Comparison of ENCODE assay signal across 17 mouse cellular contexts in genomic region chr17:71040582-71040880, GRCm38 (mm10). TPM values are rescaled to one million over a fixed set of nuclear protein-coding genes. Genes with fewer than 3 reads are reported as not detected.
DNase-seq lines count a peak whose midpoint lies in the region; ATAC-seq and TF ChIP-seq lines count a peak whose summit lies in the region.
"Had no signal": no experiment of that assay in that cellular context is flagged by ENCODE, and none has a peak within 500 bp of the region (broad histone marks: within the 10 kb centered on the region; RNA-seq: fewer than 3 reads in every experiment).

No protein-coding gene starts in this region.

- H3K79me2 ChIP-seq in MEL (ENCODE audit: control insufficient read depth, insufficient read depth, low read length, poor library complexity): no peaks in the 10 kb centered on the region

- no peak overlapping the region for H3K4me3 ChIP-seq in gastrocnemius, adult 2 months
- no peak overlapping the region for H3K4me3 ChIP-seq in kidney, embryonic 15.5 days (replicated peaks)
- H3K4me3 ChIP-seq in MEL (ENCODE audit: control insufficient read depth in 1 of 2, insufficient read depth in 1 of 2, low read depth in 2 of 2, low read length in 2 of 2): no peak overlapping the region
- H3K4me3 ChIP-seq in limb, embryonic 14.5 days (replicated peaks; ENCODE audit: low read length): no peak overlapping the region
- no peak overlapping the region for H3K4me3 ChIP-seq in hindbrain, embryonic 13.5 days
- H3K4me3 ChIP-seq: forebrain, embryonic 12.5 days; layer of hippocampus, adult 2 months; left cerebral cortex, adult 2 months; liver, embryonic 13.5 days; midbrain, embryonic 15.5 days had no signal

- no peak for TF ChIP-seq RAD21 in MEL (IDR thresholded peaks at IDR 0.05; ENCODE audit: low read depth, low read length)

- intact Hi-C loops in gastrocnemius, adult 2 months (cut with DNase I): no loop called here
- intact Hi-C loops in gastrocnemius, postnatal 36 days (cut with DNase I): no loop called here

- peaks cover 21% of the 10 kb centered on the region for H3K4me1 ChIP-seq in kidney, embryonic 15.5 days
- peaks cover 9 to 12% of the 10 kb centered on the region in 2 experiments for H3K4me1 ChIP-seq in MEL (ENCODE audit: control insufficient read depth in 1 of 2, insufficient read depth in 2 of 2, low read length in 2 of 2)
- H3K4me1 ChIP-seq in limb, embryonic 14.5 days (ENCODE audit: control insufficient read depth, insufficient read depth, low read length): peaks cover 20% of the 10 kb centered on the region
- peaks cover 9% of the 10 kb centered on the region for H3K4me1 ChIP-seq in hindbrain, embryonic 13.5 days (replicated peaks)

- DNase-seq in gastrocnemius, adult 2 months: no peak
- no peak for DNase-seq in gastrocnemius, postnatal 36 days
- no peak for DNase-seq in kidney, adult 11 months
- DNase-seq in MEL (ENCODE audit: low read depth, low spot score): peak; percentile 36
- no peak for DNase-seq in limb, embryonic 14.5 days (ENCODE audit: low spot score)
- no peak for DNase-seq in spleen, postnatal 14 days (ENCODE audit: low spot score in 2 of 2)
- DNase-seq: cerebellum, postnatal 36 days; liver, embryonic 13.5 days; spleen, adult 18-20 months; thymus, postnatal 14 days had no signal

- H3K9ac ChIP-seq in kidney, embryonic 15.5 days: no peak overlapping the region
- H3K9ac ChIP-seq in MEL (ENCODE audit: control insufficient read depth, low read depth, low read length, poor library complexity, severe bottlenecking): no peak overlapping the region
- H3K9ac ChIP-seq in limb, embryonic 14.5 days (ENCODE audit: low read depth, low read length, severe bottlenecking): no peak overlapping the region
- no peak overlapping the region for H3K9ac ChIP-seq in hindbrain, embryonic 13.5 days
- H3K9ac ChIP-seq: forebrain, embryonic 12.5 days; liver, embryonic 13.5 days; midbrain, embryonic 15.5 days had no signal

- no peak for TF ChIP-seq EP300 in MEL (IDR thresholded peaks at IDR 0.05; ENCODE audit: low read depth in 1 of 2, low read length in 2 of 2)

- no peaks in the 10 kb centered on the region for H3K9me3 ChIP-seq in kidney, embryonic 15.5 days (replicated peaks)
- no peaks in the 10 kb centered on the region for H3K9me3 ChIP-seq in MEL (replicated peaks; ENCODE audit: insufficient read depth, low read length)
- no peaks in the 10 kb centered on the region for H3K9me3 ChIP-seq in limb, embryonic 14.5 days (ENCODE audit: control insufficient read depth, low read length)
- H3K9me3 ChIP-seq in hindbrain, embryonic 13.5 days: no peaks in the 10 kb centered on the region
- H3K9me3 ChIP-seq: liver, embryonic 13.5 days; midbrain, embryonic 15.5 days had no signal

- no peak overlapping the region for H3K4me2 ChIP-seq in kidney, embryonic 15.5 days
- H3K4me2 ChIP-seq in limb, embryonic 14.5 days (replicated peaks; ENCODE audit: low read depth, low read length, severe bottlenecking): no peak overlapping the region
- H3K4me2 ChIP-seq in hindbrain, embryonic 13.5 days: no peak overlapping the region
- H3K4me2 ChIP-seq: forebrain, embryonic 12.5 days; liver, embryonic 13.5 days; midbrain, embryonic 15.5 days had no signal

- peak overlapping the region; percentile 82 for H3K27ac ChIP-seq in gastrocnemius, adult 2 months
- peak overlapping the region; percentile 42; the same call in 1 of the 2 replicates for H3K27ac ChIP-seq in kidney, embryonic 15.5 days
- no peak overlapping the region for H3K27ac ChIP-seq in MEL (ENCODE audit: control insufficient read depth, low read depth, low read length)
- 0 out of 2 replicates have a peak overlapping the region, but pooled peaks have one; percentile 44 for H3K27ac ChIP-seq in limb, embryonic 14.5 days (replicated peaks; ENCODE audit: low read depth, low read length)
- H3K27ac ChIP-seq in hindbrain, embryonic 13.5 days: no peak overlapping the region
- H3K27ac ChIP-seq: forebrain, embryonic 12.5 days; kidney, postnatal 0 days; layer of hippocampus, adult 2 months; left cerebral cortex, adult 2 months; liver, embryonic 13.5 days; midbrain, embryonic 15.5 days had no signal

- WGBS in kidney, embryonic 15.5 days: 75% methylated on average over 5 of the region's 5 CpGs
- 68% methylated on average over 5 of the region's 5 CpGs for WGBS in limb, embryonic 14.5 days
- 79% methylated on average over 5 of the region's 5 CpGs for WGBS in hindbrain, embryonic 13.5 days

- no peak for ATAC-seq in kidney, embryonic 15.5 days (replicated peaks; ENCODE audit: low FRiP score)
- no peak for ATAC-seq in limb, embryonic 14.5 days (ENCODE audit: low FRiP score, low read depth)
- ATAC-seq in hindbrain, embryonic 13.5 days (ENCODE audit: low FRiP score): no peak
- ATAC-seq: midbrain, embryonic 15.5 days had no signal

- no peak for TF ChIP-seq POLR2A in MEL (IDR thresholded peaks at IDR 0.05; ENCODE audit: control insufficient read depth in 1 of 2, insufficient read depth in 1 of 2, low read depth in 1 of 2, low read length in 2 of 2, poor library complexity in 1 of 2)
- no peak for TF ChIP-seq POLR2A in limb, embryonic 14.5 days (IDR thresholded peaks at IDR 0.05; ENCODE audit: borderline replicate concordance, extremely low read depth, insufficient read depth, insufficient read length)

- TF ChIP-seq CTCF in gastrocnemius, adult 2 months (IDR thresholded peaks at IDR 0.05): no peak
- TF ChIP-seq CTCF in MEL (IDR thresholded peaks at IDR 0.05 in 2 of 3, conservative IDR thresholded peaks at IDR 0.05 in 1 of 3; ENCODE audit: control insufficient read depth in 1 of 3, insufficient read depth in 1 of 3, low read depth in 2 of 3, low read length in 3 of 3, poor library complexity in 1 of 3, severe bottlenecking in 1 of 3): no peak

- no peaks in the 10 kb centered on the region for H3K36me3 ChIP-seq in kidney, embryonic 15.5 days
- H3K36me3 ChIP-seq in MEL (ENCODE audit: control insufficient read depth in 1 of 2, insufficient read depth in 2 of 2, low read length in 2 of 2): peaks cover 0 to 3% of the 10 kb centered on the region in 2 experiments; a peak in 2 of 4 replicates
- H3K36me3 ChIP-seq in limb, embryonic 14.5 days (ENCODE audit: control insufficient read depth, insufficient read depth, low read length): no peaks in the 10 kb centered on the region
- H3K36me3 ChIP-seq in hindbrain, embryonic 13.5 days: no peaks in the 10 kb centered on the region
- H3K36me3 ChIP-seq: forebrain, embryonic 12.5 days; liver, embryonic 13.5 days; midbrain, embryonic 15.5 days had no signal

- no peaks in the 10 kb centered on the region for H3K27me3 ChIP-seq in kidney, embryonic 15.5 days
- no peaks in the 10 kb centered on the region for H3K27me3 ChIP-seq in MEL (ENCODE audit: control insufficient read depth in 1 of 2, insufficient read depth in 2 of 2, low read length in 2 of 2)
- no peaks in the 10 kb centered on the region for H3K27me3 ChIP-seq in limb, embryonic 14.5 days (ENCODE audit: control insufficient read depth, insufficient read depth, low read length)
- no peaks in the 10 kb centered on the region for H3K27me3 ChIP-seq in hindbrain, embryonic 13.5 days
- H3K27me3 ChIP-seq: forebrain, embryonic 12.5 days; liver, embryonic 13.5 days; midbrain, embryonic 15.5 days had no signal

TF ChIP-seq in MEL, 35 proteins besides CTCF, POLR2A, EP300 and RAD21 (continues in another document):
- no peak for TF ChIP-seq MYB (IDR thresholded peaks at IDR 0.05; ENCODE audit: low read depth, low read length)
- TF ChIP-seq MEF2A (IDR thresholded peaks at IDR 0.05; ENCODE audit: extremely low read depth, insufficient replicate concordance, low read depth, low read length, poor library complexity, severe bottlenecking): no peak
- TF ChIP-seq SIN3A (IDR thresholded peaks at IDR 0.05; ENCODE audit: low read length): no peak
- TF ChIP-seq ELF1 (IDR thresholded peaks at IDR 0.05; ENCODE audit: low read depth, low read length): no peak
- no peak for TF ChIP-seq GABPA (IDR thresholded peaks at IDR 0.05; ENCODE audit: low read depth, low read length)
- TF ChIP-seq GATA1 (IDR thresholded peaks at IDR 0.05; ENCODE audit: low read depth, low read length): 0 out of 2 replicates have a peak, but pooled peaks have one; percentile 13
- TF ChIP-seq SMC3 (IDR thresholded peaks at IDR 0.05; ENCODE audit: low read depth, low read length): no peak
- TF ChIP-seq POLR2AphosphoS2 (IDR thresholded peaks at IDR 0.05; ENCODE audit: low read length): no peak
- no peak for TF ChIP-seq UBTF (IDR thresholded peaks at IDR 0.05; ENCODE audit: borderline replicate concordance, insufficient read depth, low read depth, low read length)
- no peak for TF ChIP-seq RCOR1 (IDR thresholded peaks at IDR 0.05; ENCODE audit: low read depth, low read length)
- no peak for TF ChIP-seq NELFE (IDR thresholded peaks at IDR 0.05; ENCODE audit: low read depth, low read length)
- no peak for TF ChIP-seq TCF12 (IDR thresholded peaks at IDR 0.05; ENCODE audit: low read depth, low read length)
- TF ChIP-seq USF1 (IDR thresholded peaks at IDR 0.05; ENCODE audit: low read depth, low read length): no peak
- TF ChIP-seq USF2 (IDR thresholded peaks at IDR 0.05; ENCODE audit: borderline replicate concordance in 1 of 2, insufficient read depth in 1 of 2, low read depth in 1 of 2, low read length in 2 of 2): no peak
- TF ChIP-seq ZNF384 (IDR thresholded peaks at IDR 0.05; ENCODE audit: low read depth, low read length): no peak

RNA-seq across cellular contexts. Expression of gene Myl12a, which starts 37.9 kb away (rescaled TPM):
- 100 to 1,000 TPM; 301 to 553 TPM for total RNA-seq in gastrocnemius, adult 2 months (2021)
- 100 to 1,000 TPM; 295 to 502 TPM for total RNA-seq in gastrocnemius, postnatal 36 days (2021)
- 642 and 672 TPM in 2 replicates for polyA plus RNA-seq in kidney, embryonic 15.5 days (2015; fragmentation: Nextera tagmentation; extraction: Ambion mirVana)
- 112 and 113 TPM in 2 replicates for total RNA-seq in MEL (2012; rRNA removed)
- 100 to 1,000 TPM in 1 of 2 experiments, not detected in 1; 130 TPM for polyA plus RNA-seq in MEL (2012; ENCODE audit: insufficient read depth in 1 of 2, insufficient read length in 2 of 2, low read depth in 1 of 2, low replicate concordance in 2 of 2, missing spikeins in 1 of 2)
- polyA plus RNA-seq in limb, embryonic 14.5 days (2012; rRNA removed): 361 and 386 TPM in 2 replicates
- polyA plus RNA-seq in limb, embryonic 14.5 days (2014; fragmentation: Nextera tagmentation; extraction: Ambion mirVana): 718 and 721 TPM in 2 replicates
- polyA plus RNA-seq in hindbrain, embryonic 13.5 days (2015; fragmentation: Nextera tagmentation; extraction: Ambion mirVana): 153 and 157 TPM in 2 replicates

RNA-seq across cellular contexts. Expression of gene Myom1, which starts 38.1 kb away (rescaled TPM):
- total RNA-seq in gastrocnemius, adult 2 months (2021): 1,000 to 10,000 TPM; 1,223 to 1,379 TPM
- total RNA-seq in gastrocnemius, postnatal 36 days (2021): 1,000 to 10,000 TPM; 1,200 to 1,249 TPM
- 5.5 and 6.0 TPM in 2 replicates for polyA plus RNA-seq in kidney, embryonic 15.5 days (2015; fragmentation: Nextera tagmentation; extraction: Ambion mirVana)
- 0.65 and 0.69 TPM in 2 replicates for total RNA-seq in MEL (2012; rRNA removed)
- under 1 TPM in 1 of 2 experiments, not detected in 1; 0.79 TPM for polyA plus RNA-seq in MEL (2012; ENCODE audit: insufficient read depth in 1 of 2, insufficient read length in 2 of 2, low read depth in 1 of 2, low replicate concordance in 2 of 2, missing spikeins in 1 of 2)
- polyA plus RNA-seq in limb, embryonic 14.5 days (2012; rRNA removed): 20.8 and 29.6 TPM in 2 replicates
- polyA plus RNA-seq in limb, embryonic 14.5 days (2014; fragmentation: Nextera tagmentation; extraction: Ambion mirVana): 22.6 and 33.2 TPM in 2 replicates
- 1.2 and 1.6 TPM in 2 replicates for polyA plus RNA-seq in hindbrain, embryonic 13.5 days (2015; fragmentation: Nextera tagmentation; extraction: Ambion mirVana)

Comparison
In these comparisons a context has a peak if more than half of its experiments do, and no peak if none do; other contexts are left out.
1. H3K27ac ChIP-seq: peak in gastrocnemius, adult 2 months (single experiment), kidney, embryonic 15.5 days (single experiment) and limb, embryonic 14.5 days (single experiment); none in MEL (single experiment) and hindbrain, embryonic 13.5 days (single experiment).